Mouse (Mus musculus) CH12.LX (cell line): ENCODE results near the gene Rell1. TPM values are rescaled to one million over a fixed set of nuclear protein-coding genes. Genes with fewer than 3 reads are reported as not detected.

Source experiments
- DNase-seq: peaks from one replicate; pipeline ENCODE4 v3.0.0-alpha.2; 2013; ENCODE audit errors: extremely low read depth
- H3K27ac ChIP-seq: 2 replicates; pipeline ENCODE4 v1.5.1; 2012; ENCODE audit warnings: low read depth, mild to moderate bottlenecking, control low read depth, moderate library complexity; ENCODE audit not compliant: insufficient read depth
- H3K27me3 ChIP-seq: replicated peaks from 2 replicates; pipeline ENCODE3; 2012; ENCODE audit warnings: inconsistent platforms
- H3K36me3 ChIP-seq, 2 experiments: replicated peaks in 1 of 2; 2 replicates each; pipeline versions ENCODE3 to v1.6.1; 2012; ENCODE audit warnings: inconsistent platforms in 1 of 2, low read length in 1 of 2, mild to moderate bottlenecking in 1 of 2, mixed read lengths in 1 of 2, moderate library complexity in 1 of 2; ENCODE audit not compliant: control insufficient read depth in 1 of 2, insufficient read depth in 1 of 2
- H3K4me1 ChIP-seq, 2 experiments: 2 replicates each; pipeline ENCODE4 v1.6.1; 2012; ENCODE audit warnings: inconsistent platforms in 1 of 2, moderate library complexity in 1 of 2; ENCODE audit not compliant: insufficient read depth in 2 of 2, control insufficient read depth in 1 of 2
- H3K4me2 ChIP-seq: 2 replicates; pipeline ENCODE4 v1.6.1; 2012; ENCODE audit warnings: low read depth, mild to moderate bottlenecking, control low read depth; ENCODE audit not compliant: poor library complexity, insufficient read depth, severe bottlenecking
- H3K4me3 ChIP-seq, 3 experiments: fragments of 150-350 bp in 1 of 3; sonication (generic) in 1 of 3; replicated peaks in 1 of 3; 2 replicates each; pipeline versions ENCODE3 to v1.5.1; 2011 to 2012; ENCODE audit warnings: low read depth in 2 of 3, low read length in 2 of 3, mild to moderate bottlenecking in 2 of 3, moderate library complexity in 2 of 3, control low read depth in 1 of 3, improper control_type of control experiment in 1 of 3, inconsistent platforms in 1 of 3, mixed read lengths in 1 of 3; ENCODE audit not compliant: poor library complexity in 1 of 3
- H3K79me2 ChIP-seq: replicated peaks from 2 replicates; pipeline ENCODE4 v1.6.1; 2012; ENCODE audit warnings: mild to moderate bottlenecking, moderate library complexity; ENCODE audit not compliant: control insufficient read depth, poor library complexity, insufficient read depth, severe bottlenecking; ENCODE audit errors: extremely low read depth
- H3K9ac ChIP-seq: 2 replicates; pipeline ENCODE4 v1.6.1; 2012; ENCODE audit warnings: low read depth, mild to moderate bottlenecking, control low read depth, moderate library complexity; ENCODE audit not compliant: insufficient read depth
- H3K9me3 ChIP-seq: replicated peaks from 2 replicates; pipeline ENCODE3; 2012; ENCODE audit warnings: low read length, inconsistent platforms, mixed read lengths
- BHLHE40 ChIP-seq: IDR thresholded peaks from 2 replicates; pipeline ENCODE4 v1.6.1; 2011; ENCODE audit warnings: mild to moderate bottlenecking, low read depth, low read length, improper control_type of control experiment
- CHD1 ChIP-seq: IDR thresholded peaks from 2 replicates; pipeline ENCODE4 v1.6.1; 2012; ENCODE audit warnings: low read depth, low read length, improper control_type of control experiment, inconsistent platforms
- CHD2 ChIP-seq: IDR thresholded peaks from 2 replicates; pipeline ENCODE4 v1.6.1; 2011; ENCODE audit warnings: low read length, improper control_type of control experiment
- CTCF ChIP-seq, 2 experiments: IDR thresholded peaks in 1 of 2; conservative IDR thresholded peaks in 1 of 2; 2 replicates each; pipeline ENCODE4 v1.5.1; 2011 to 2012; ENCODE audit warnings: low read depth in 2 of 2, low read length in 2 of 2, improper control_type of control experiment in 1 of 2, inconsistent platforms in 1 of 2, mild to moderate bottlenecking in 1 of 2, moderate library complexity in 1 of 2
- E2F4 ChIP-seq: IDR thresholded peaks from 2 replicates; pipeline ENCODE4 v1.6.1; 2011; ENCODE audit warnings: low read depth, low read length, improper control_type of control experiment; ENCODE audit not compliant: insufficient replicate concordance
- ELF1 ChIP-seq: IDR thresholded peaks from 2 replicates; pipeline ENCODE4 v1.6.1; 2014; ENCODE audit warnings: low read depth, mild to moderate bottlenecking, inconsistent platforms, low read length, improper control_type of control experiment
- EP300 ChIP-seq: IDR thresholded peaks from 2 replicates; pipeline ENCODE4 v1.6.1; 2011; ENCODE audit warnings: low read length, improper control_type of control experiment
- ETS1 ChIP-seq: conservative IDR thresholded peaks from 2 replicates; pipeline ENCODE4 v1.6.1; 2012; ENCODE audit warnings: low read depth, mild to moderate bottlenecking, inconsistent platforms, low read length, improper control_type of control experiment, moderate library complexity
- GABPA ChIP-seq: IDR thresholded peaks from 2 replicates; pipeline ENCODE4 v1.6.1; 2012; ENCODE audit warnings: low read depth, low read length, improper control_type of control experiment, inconsistent platforms; ENCODE audit not compliant: insufficient replicate concordance
- HCFC1 ChIP-seq: IDR thresholded peaks from 2 replicates; pipeline ENCODE4 v1.6.1; 2012; ENCODE audit warnings: low read depth, mild to moderate bottlenecking, inconsistent platforms, low read length, improper control_type of control experiment
- JUN ChIP-seq: IDR thresholded peaks from 2 replicates; pipeline ENCODE4 v1.6.1; 2011; ENCODE audit warnings: low read depth, mild to moderate bottlenecking, low read length, improper control_type of control experiment, moderate library complexity; ENCODE audit not compliant: insufficient read depth
- JUND ChIP-seq: conservative IDR thresholded peaks from 2 replicates; pipeline ENCODE4 v1.6.1; 2011; ENCODE audit warnings: low read depth, low read length, improper control_type of control experiment
- KAT2A ChIP-seq: IDR thresholded peaks from 2 replicates; pipeline ENCODE4 v1.6.1; 2012; ENCODE audit warnings: low read length, improper control_type of control experiment, inconsistent platforms; ENCODE audit not compliant: insufficient replicate concordance
- MAFK ChIP-seq: IDR thresholded peaks from 2 replicates; pipeline ENCODE4 v1.6.1; 2011; ENCODE audit warnings: low read length, improper control_type of control experiment; ENCODE audit not compliant: insufficient replicate concordance
- MAX ChIP-seq: IDR thresholded peaks from 2 replicates; pipeline ENCODE4 v1.6.1; 2011; ENCODE audit warnings: low read length, improper control_type of control experiment
- MAZ ChIP-seq: IDR thresholded peaks from 2 replicates; pipeline ENCODE4 v1.6.1; 2012; ENCODE audit warnings: low read depth, mild to moderate bottlenecking, inconsistent platforms, low read length, improper control_type of control experiment, moderate library complexity
- MEF2A ChIP-seq: IDR thresholded peaks from 2 replicates; pipeline ENCODE4 v1.6.1; 2014; ENCODE audit warnings: low read depth, mild to moderate bottlenecking, inconsistent platforms, low read length, improper control_type of control experiment, borderline replicate concordance
- MXI1 ChIP-seq: IDR thresholded peaks from 2 replicates; pipeline ENCODE4 v1.6.1; 2011; ENCODE audit warnings: mild to moderate bottlenecking, low read depth, low read length, improper control_type of control experiment
- MYC ChIP-seq: IDR thresholded peaks from 2 replicates; pipeline ENCODE4 v1.6.1; 2011; ENCODE audit warnings: low read depth, mild to moderate bottlenecking, improper control_type of control experiment, low read length
- NELFE ChIP-seq: IDR thresholded peaks from 2 replicates; pipeline ENCODE4 v1.6.1; 2011; ENCODE audit warnings: low read depth, low read length, improper control_type of control experiment
- NRF1 ChIP-seq: IDR thresholded peaks from 2 replicates; pipeline ENCODE4 v1.6.1; 2014; ENCODE audit warnings: low read depth, mild to moderate bottlenecking, inconsistent platforms, low read length, improper control_type of control experiment, moderate library complexity
- PAX5 ChIP-seq: IDR thresholded peaks from 2 replicates; pipeline ENCODE4 v1.6.1; 2012; ENCODE audit warnings: low read length, inconsistent platforms, mixed read lengths
- POLR2A ChIP-seq: IDR thresholded peaks from 2 replicates; pipeline ENCODE4 v1.6.1; 2011; ENCODE audit warnings: low read depth, mild to moderate bottlenecking, improper control_type of control experiment, low read length
- POLR2AphosphoS2 ChIP-seq: IDR thresholded peaks from 2 replicates; pipeline ENCODE4 v1.6.1; 2011; ENCODE audit warnings: low read depth, low read length, improper control_type of control experiment
- RAD21 ChIP-seq: IDR thresholded peaks from 2 replicates; pipeline ENCODE4 v1.6.1; 2011; ENCODE audit warnings: low read depth, mild to moderate bottlenecking, low read length, improper control_type of control experiment, moderate library complexity
- RCOR1 ChIP-seq: conservative IDR thresholded peaks from 2 replicates; pipeline ENCODE4 v1.6.1; 2012; ENCODE audit warnings: low read depth, mild to moderate bottlenecking, inconsistent platforms, low read length, improper control_type of control experiment
- SIN3A ChIP-seq: IDR thresholded peaks from 2 replicates; pipeline ENCODE4 v1.6.1; 2012; ENCODE audit warnings: low read length, improper control_type of control experiment, inconsistent platforms
- SMC3 ChIP-seq: IDR thresholded peaks from 2 replicates; pipeline ENCODE4 v1.6.1; 2011; ENCODE audit warnings: low read depth, low read length, improper control_type of control experiment
- TBP ChIP-seq: conservative IDR thresholded peaks from 2 replicates; pipeline ENCODE4 v1.6.1; 2011; ENCODE audit warnings: low read depth, low read length, improper control_type of control experiment
- TCF12 ChIP-seq: IDR thresholded peaks from 2 replicates; pipeline ENCODE4 v1.6.1; 2014; ENCODE audit warnings: low read depth, mild to moderate bottlenecking, inconsistent platforms, low read length, improper control_type of control experiment
- UBTF ChIP-seq: IDR thresholded peaks from 2 replicates; pipeline ENCODE4 v1.6.1; 2012; ENCODE audit warnings: low read depth, mild to moderate bottlenecking, inconsistent platforms, low read length, improper control_type of control experiment, moderate library complexity
- USF1 ChIP-seq: IDR thresholded peaks from 2 replicates; pipeline ENCODE4 v1.6.1; 2014; ENCODE audit warnings: low read depth, mild to moderate bottlenecking, inconsistent platforms, low read length, improper control_type of control experiment
- USF2 ChIP-seq: conservative IDR thresholded peaks from 2 replicates; pipeline ENCODE4 v1.6.1; 2011; ENCODE audit warnings: low read depth, low read length, improper control_type of control experiment
- ZC3H11A ChIP-seq: IDR thresholded peaks from 2 replicates; pipeline ENCODE4 v1.6.1; 2012; ENCODE audit warnings: low read depth, mild to moderate bottlenecking, inconsistent platforms, low read length, improper control_type of control experiment
- ZKSCAN1 ChIP-seq: IDR thresholded peaks from 2 replicates; pipeline ENCODE4 v1.6.1; 2012; ENCODE audit warnings: low read depth, inconsistent platforms, low read length, improper control_type of control experiment, borderline replicate concordance
- ZMIZ1 ChIP-seq: IDR thresholded peaks from 2 replicates; pipeline ENCODE4 v1.6.1; 2012; ENCODE audit warnings: low read depth, mild to moderate bottlenecking, inconsistent platforms, low read length, improper control_type of control experiment
- ZNF384 ChIP-seq: IDR thresholded peaks from 2 replicates; pipeline ENCODE4 v1.6.1; 2012; ENCODE audit warnings: low read depth, low read length, improper control_type of control experiment, inconsistent platforms
- dilution Hi-C: fragments of 300-500 bp; cut with MboI; formaldehyde crosslinking; loops from 2 replicates; pipeline ENCODE4 v1.14.3; 2020; ENCODE audit warnings: low sequenced_read_pairs; ENCODE audit not compliant: extremely low pct_unique_long_range_greater_than_20kb, extremely low pct_ligation_motif_present
- in situ Hi-C: fragments of 300-500 bp; cut with MboI; formaldehyde crosslinking; loops from 3 replicates; pipeline ENCODE4 v1.14.3; 2019; ENCODE audit warnings: low sequenced_read_pairs, low pct_ligation_motif_present, low pct_unique_long_range_greater_than_20kb, mixed read lengths
- polyA plus RNA-seq: library from polyadenylated mRNA; unstranded; fragments of >175 nt; gene quantifications from 2 replicates; pipeline ENCODE4 v1.2.1, GENCODE M21; 2012; ENCODE audit warnings: low read depth; ENCODE audit not compliant: insufficient read length
- total RNA-seq, 2 experiments: library from RNA; depleted of rRNA; stranded (reverse); fragments of 300-350 nt in 1 of 2; fragments of >200 nt in 1 of 2; gene quantifications; 2 replicates each; pipeline ENCODE4 v1.2.3; 2012 to 2014

The Rell1 gene
- total RNA-seq (2012; rRNA removed) (1.0 and 1.5 TPM in 2 replicates), total RNA-seq (2014; rRNA removed) (1.4 TPM in 2 replicates), polyA plus RNA-seq (1.6 and 1.8 TPM in 2 replicates)

- DNase-seq: peak; percentile 92
- H3K9ac ChIP-seq: peak within 1 kb of the TSS; percentile 77
- TF ChIP-seq ZKSCAN1 (no peak), ZMIZ1 (no peak; the same call in 1 of the 2 replicates), SIN3A (peak; percentile 51), RAD21 (no peak), ZC3H11A (no peak), PAX5 (no peak), EP300 (no peak), NRF1 (peak; percentile 41), ELF1 (peak; percentile 37; the same call in 1 of the 2 replicates), TCF12 (no peak; the same call in 1 of the 2 replicates), CHD2 (no peak), ETS1 (no peak; the same call in 1 of the 2 replicates), KAT2A (no peak), ZNF384 (peak; percentile 68), NELFE (peak; percentile 40), MEF2A (no peak), JUN (no peak), MAX (no peak), CHD1 (no peak), POLR2A (peak; percentile 74), MAFK (no peak), USF1 (no peak), JUND (no peak), MYC (no peak), RCOR1 (no peak), BHLHE40 (no peak), MAZ (no peak; the same call in none of the 2 replicates), HCFC1 (no peak; the same call in 1 of the 2 replicates), USF2 (no peak), E2F4 (no peak), MXI1 (0 out of 2 replicates have a peak, but pooled peaks have one; percentile 7), GABPA (no peak), CTCF (conservative IDR thresholded peaks at IDR 0.05 in 1 of 2, IDR thresholded peaks at IDR 0.05 in 1 of 2; ENCODE audit: low read depth in 2 of 2, low read length in 2 of 2) (peak in 1 of 2 experiments; percentile 40; a peak in 2 of 4 replicates), POLR2AphosphoS2 (no peak), SMC3 (no peak), TBP (no peak), UBTF (no peak)
Measured at GRCm38 (mm10) chr5:63968443-63969415, at the start of gene Rell1. Gene Rell1, minus strand, starts transcription at chr5:63968897.

More at GRCm38 (mm10) chr5:63968443-63969415, at the start of gene Rell1:
- no peaks in the 10 kb centered on the region for H3K79me2 ChIP-seq
- H3K27me3 ChIP-seq: peaks cover 8% of the 10 kb centered on the region
- H3K4me2 ChIP-seq: peak within 1 kb of the TSS; percentile 82
- H3K36me3 ChIP-seq: no peaks in the 10 kb centered on the region
- dilution Hi-C loops: no loop called here
- H3K4me1 ChIP-seq: peaks cover 11 to 40% of the 10 kb centered on the region in 2 experiments
- peak within 1 kb of the TSS; percentile 66 to 83 (median 73) for H3K4me3 ChIP-seq
- H3K27ac ChIP-seq: no peak within 1 kb of the TSS
- no peaks in the 10 kb centered on the region for H3K9me3 ChIP-seq
- in situ Hi-C loops: no loop called here
